Mouse (Mus musculus) forelimb bud, embryonic 11.5 days (tissue): ENCODE results near the gene Traf1.

Source experiments
- DNase-seq: peaks from one replicate; pipeline ENCODE4 v3.0.0-alpha.2; 2012; ENCODE audit warnings: low read depth, low spot score

Gene Traf1

GRCm38 (mm10) chr2:34966243-34966934, 4.8 kb upstream of the Traf1 start:
- no peak for DNase-seq

- DNase-seq = no peak
Measured at GRCm38 (mm10) chr2:34965806-34966205, 4.2 kb upstream of the Traf1 start.

- no peak for DNase-seq
Measured at GRCm38 (mm10) chr2:34965293-34965692, 3.7 kb upstream of the Traf1 start.

- no peak for DNase-seq
Measured at GRCm38 (mm10) chr2:34964651-34965050, 3.1 kb upstream of the Traf1 start.

GRCm38 (mm10) chr2:34964230-34964629, 2.7 kb upstream of the Traf1 start:
- DNase-seq = no peak

- DNase-seq = no peak
Measured at GRCm38 (mm10) chr2:34963371-34963956, 1.9 kb upstream of the Traf1 start.

- DNase-seq = no peak
Measured at GRCm38 (mm10) chr2:34962893-34963292, 1.3 kb upstream of the Traf1 start.

- no peak for DNase-seq
Measured at GRCm38 (mm10) chr2:34962211-34962610, 639 bp upstream of the Traf1 start.

- DNase-seq = no peak
Measured at GRCm38 (mm10) chr2:34960966-34961365, 606 bp downstream of the Traf1 start.

- DNase-seq = no peak
Measured at GRCm38 (mm10) chr2:34960466-34960865, 1.1 kb downstream of the Traf1 start.

GRCm38 (mm10) chr2:34958582-34958981, 3.0 kb downstream of the Traf1 start:
- DNase-seq = no peak

GRCm38 (mm10) chr2:34958036-34958435, 3.5 kb downstream of the Traf1 start:
- no peak for DNase-seq

GRCm38 (mm10) chr2:34957405-34957804, 4.2 kb downstream of the Traf1 start:
- DNase-seq = no peak

GRCm38 (mm10) chr2:34956941-34957340, 4.6 kb downstream of the Traf1 start:
- no peak for DNase-seq

GRCm38 (mm10) chr2:34954344-34954743, 7.2 kb downstream of the Traf1 start:
- no peak for DNase-seq

GRCm38 (mm10) chr2:34953547-34954116, 7.9 kb downstream of the Traf1 start:
- no peak for DNase-seq

GRCm38 (mm10) chr2:34953018-34953417, 8.6 kb downstream of the Traf1 start:
- no peak for DNase-seq

- DNase-seq = no peak
Measured at GRCm38 (mm10) chr2:34951469-34951868, 10.1 kb downstream of the Traf1 start.

- DNase-seq = no peak
Measured at GRCm38 (mm10) chr2:34948622-34949021, 12.9 kb downstream of the Traf1 start.

- no peak for DNase-seq
Measured at GRCm38 (mm10) chr2:34946046-34946445, 15.5 kb downstream of the Traf1 start.

- DNase-seq = no peak
Measured at GRCm38 (mm10) chr2:34945580-34945979, 16.0 kb downstream of the Traf1 start.

- DNase-seq = no peak
Measured at GRCm38 (mm10) chr2:34944761-34945160, 16.8 kb downstream of the Traf1 start.

- DNase-seq = no peak
Measured at GRCm38 (mm10) chr2:34943556-34944120, 17.9 kb downstream of the Traf1 start.
